Mouse (Mus musculus): ENCODE measurements around the gene Ccnb1. TPM values are rescaled to one million over a fixed set of nuclear protein-coding genes. Genes with fewer than 3 reads are reported as not detected.

Ccnb1 gene
- total and polyA plus RNA-seq, 3 experiments, result 139 to 682 (median 229) TPM

DNA sequence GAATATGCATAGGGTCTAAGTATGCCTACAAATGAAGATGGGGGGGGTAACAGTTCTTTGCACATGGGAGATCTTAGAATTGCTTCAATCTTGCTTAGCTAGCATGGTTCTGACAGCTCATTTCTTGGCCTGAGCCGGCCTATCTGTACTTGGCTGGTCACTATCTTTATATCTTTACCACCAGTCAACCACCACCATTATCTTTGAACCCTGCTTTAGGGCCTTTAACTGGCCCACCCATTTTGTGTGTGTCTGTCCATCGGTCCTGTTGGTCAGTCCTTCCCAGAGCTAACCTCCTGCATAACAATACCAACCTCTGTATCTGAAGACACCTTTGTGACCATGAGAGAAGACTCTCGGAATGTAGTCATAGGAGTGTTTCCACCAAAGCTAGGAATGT, 35.0 kb downstream of the Ccnb1 start (continued):
- TF ChIP-seq KAT2A (conservative IDR thresholded peaks at IDR 0.05; ENCODE audit: low read depth, low read length) (no peak), NRF1 (IDR thresholded peaks at IDR 0.05; ENCODE audit: insufficient read depth, low read depth, low read length, poor library complexity, severe bottlenecking) (no peak), MYB (IDR thresholded peaks at IDR 0.05; ENCODE audit: low read depth, low read length) (no peak), CTCF (IDR thresholded peaks at IDR 0.05 in 2 of 3, conservative IDR thresholded peaks at IDR 0.05 in 1 of 3; ENCODE audit: control insufficient read depth in 1 of 3, insufficient read depth in 1 of 3, low read depth in 2 of 3, low read length in 3 of 3, poor library complexity in 1 of 3, severe bottlenecking in 1 of 3) (no peak), MAZ (IDR thresholded peaks at IDR 0.05; ENCODE audit: low read depth, low read length) (no peak)

DNA sequence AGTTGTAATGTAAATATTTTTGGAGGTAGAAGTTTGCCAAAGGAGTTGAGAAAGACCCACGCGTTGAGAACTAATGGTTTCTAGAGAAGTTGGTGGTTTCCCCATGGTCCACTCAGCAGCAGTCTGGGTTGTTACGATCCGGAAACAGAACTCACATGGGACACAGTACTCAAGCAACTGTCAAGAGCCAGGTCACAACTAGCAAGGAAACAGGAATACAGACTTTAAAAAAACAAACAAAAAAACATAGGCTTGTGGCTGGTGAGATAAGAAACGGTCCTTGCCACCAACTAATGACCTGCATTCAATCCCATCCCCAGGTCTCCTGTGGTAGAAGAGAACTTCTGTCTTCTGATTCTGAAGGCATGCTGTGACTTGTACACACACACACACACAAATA, 35.6 kb downstream of the Ccnb1 start:
- H3K36me3 ChIP-seq (ENCODE audit: control insufficient read depth in 1 of 2, insufficient read depth in 2 of 2, low read length in 2 of 2), result peaks cover 0 to 38% of the 10 kb centered on the region in 2 experiments; a peak in 2 of 4 replicates
- no peaks in the 10 kb centered on the region for H3K27me3 ChIP-seq (ENCODE audit: control insufficient read depth in 1 of 2, insufficient read depth in 2 of 2, low read length in 2 of 2)
- TF ChIP-seq ELF1 (IDR thresholded peaks at IDR 0.05; ENCODE audit: low read depth, low read length) (no peak), TAL1 (IDR thresholded peaks at IDR 0.05; ENCODE audit: low read length) (peak; percentile 38), EP300 (IDR thresholded peaks at IDR 0.05; ENCODE audit: low read depth in 1 of 2, low read length in 2 of 2) (peak; percentile 30 to 56; a peak in 3 of 4 replicates), GATA1 (IDR thresholded peaks at IDR 0.05; ENCODE audit: low read depth, low read length) (peak; percentile 43; the same call in 1 of the 2 replicates), TCF12 (IDR thresholded peaks at IDR 0.05; ENCODE audit: low read depth, low read length) (peak; percentile 23; the same call in 1 of the 2 replicates), ZNF384 (IDR thresholded peaks at IDR 0.05; ENCODE audit: low read depth, low read length) (peak; percentile 42), POLR2AphosphoS5 (IDR thresholded peaks at IDR 0.05; ENCODE audit: borderline replicate concordance, low read depth, low read length) (no peak)
- H3K79me2 ChIP-seq (ENCODE audit: control insufficient read depth, insufficient read depth, low read length, poor library complexity), result no peaks in the 10 kb centered on the region
- H3K27ac ChIP-seq (ENCODE audit: control insufficient read depth, low read depth, low read length), result peak overlapping the region; percentile 73
- H3K4me3 ChIP-seq (ENCODE audit: control insufficient read depth in 1 of 2, insufficient read depth in 1 of 2, low read depth in 2 of 2, low read length in 2 of 2), result no peak overlapping the region
- no peak overlapping the region for H3K9ac ChIP-seq (ENCODE audit: control insufficient read depth, low read depth, low read length, poor library complexity, severe bottlenecking)
- DNase-seq (ENCODE audit: low read depth, low spot score), result peak; percentile 54
- H3K9me3 ChIP-seq (replicated peaks; ENCODE audit: insufficient read depth, low read length), result no peaks in the 10 kb centered on the region
- peaks cover 24 to 36% of the 10 kb centered on the region in 2 experiments for H3K4me1 ChIP-seq (ENCODE audit: control insufficient read depth in 1 of 2, insufficient read depth in 2 of 2, low read length in 2 of 2)

DNA sequence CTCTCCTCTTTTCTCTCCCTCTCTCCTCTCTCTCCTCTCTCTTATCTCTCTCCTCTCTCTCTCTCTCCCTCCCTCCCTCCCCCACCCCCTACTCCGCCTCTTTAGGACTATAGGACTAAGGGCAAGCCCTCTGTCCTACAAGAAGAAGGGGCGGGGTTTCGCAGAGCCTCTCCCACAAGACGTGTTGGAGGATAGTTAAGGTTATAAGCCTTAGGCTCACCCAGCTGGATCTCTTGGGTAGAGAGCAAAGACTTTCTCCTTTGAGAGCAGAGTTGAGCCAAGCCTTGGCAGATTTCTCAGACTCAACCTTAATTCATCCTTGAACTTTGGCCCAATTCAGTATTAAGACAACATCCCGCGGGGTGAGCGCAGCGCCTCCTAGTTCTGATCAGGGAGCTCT, 37.7 kb downstream of the Ccnb1 start:
- DNase-seq (ENCODE audit: low read depth, low spot score), result peak; percentile 52
- Histone ChIP-seq H3K9me3 (replicated peaks; ENCODE audit: insufficient read depth, low read length) (no peaks in the 10 kb centered on the region), H3K4me1 (ENCODE audit: control insufficient read depth in 1 of 2, insufficient read depth in 2 of 2, low read length in 2 of 2) (peaks cover 27 to 39% of the 10 kb centered on the region in 2 experiments), H3K27ac (ENCODE audit: control insufficient read depth, low read depth, low read length) (no peak overlapping the region), H3K27me3 (ENCODE audit: control insufficient read depth in 1 of 2, insufficient read depth in 2 of 2, low read length in 2 of 2) (no peaks in the 10 kb centered on the region), H3K4me3 (ENCODE audit: control insufficient read depth in 1 of 2, insufficient read depth in 1 of 2, low read depth in 2 of 2, low read length in 2 of 2) (no peak overlapping the region), H3K79me2 (ENCODE audit: control insufficient read depth, insufficient read depth, low read length, poor library complexity) (no peaks in the 10 kb centered on the region; the same call in 1 of the 2 replicates), H3K9ac (ENCODE audit: control insufficient read depth, low read depth, low read length, poor library complexity, severe bottlenecking) (no peak overlapping the region), H3K36me3 (ENCODE audit: control insufficient read depth in 1 of 2, insufficient read depth in 2 of 2, low read length in 2 of 2) (peaks cover 0 to 42% of the 10 kb centered on the region in 2 experiments; a peak in 2 of 4 replicates)
- TF ChIP-seq TBP (IDR thresholded peaks at IDR 0.05; ENCODE audit: low read depth, low read length) (0 out of 2 replicates have a peak, but pooled peaks have one; percentile 15), CHD1 (IDR thresholded peaks at IDR 0.05; ENCODE audit: low read depth, low read length) (no peak), USF2 (IDR thresholded peaks at IDR 0.05; ENCODE audit: borderline replicate concordance in 1 of 2, insufficient read depth in 1 of 2, low read depth in 1 of 2, low read length in 2 of 2) (no peak)
